Mouse (Mus musculus): ENCODE data around the gene Duoxa1.

- TF ChIP-seq EP300 (IDR thresholded peaks at IDR 0.05) = no peak
- no peak for TF ChIP-seq CTCF (IDR thresholded peaks at IDR 0.05)
Measured at GRCm38 (mm10) chr2:122299911-122300655, 13.4 kb downstream of the Duoxa1 start.
